ENCODE assay signal across 16 mouse cellular contexts in genomic region chr16:6034876-6035275, GRCm38 (mm10).
"Had no signal": no experiment of that assay in that cellular context is flagged by ENCODE, and none has a peak within 500 bp of the region (broad histone marks: within the 10 kb centered on the region; RNA-seq: fewer than 3 reads in every experiment).

No protein-coding gene starts in this region.

- H3K27me3 ChIP-seq: liver, embryonic 13.5 days; midbrain, embryonic 12.5 days; midbrain, embryonic 15.5 days; neural tube, embryonic 12.5 days; neural tube, embryonic 15.5 days; stomach, embryonic 15.5 days had no signal

- H3K4me1 ChIP-seq: liver, embryonic 13.5 days; midbrain, embryonic 12.5 days; neural tube, embryonic 12.5 days; neural tube, embryonic 15.5 days; stomach, embryonic 15.5 days had no signal

- H3K36me3 ChIP-seq: liver, embryonic 13.5 days; midbrain, embryonic 12.5 days; midbrain, embryonic 15.5 days; neural tube, embryonic 12.5 days; neural tube, embryonic 15.5 days; stomach, embryonic 15.5 days had no signal

- H3K9me3 ChIP-seq: liver, embryonic 13.5 days; midbrain, embryonic 12.5 days; midbrain, embryonic 15.5 days; neural tube, embryonic 12.5 days; neural tube, embryonic 15.5 days; stomach, embryonic 15.5 days had no signal

- H3K4me2 ChIP-seq: liver, embryonic 13.5 days; midbrain, embryonic 12.5 days; midbrain, embryonic 15.5 days; neural tube, embryonic 12.5 days; neural tube, embryonic 15.5 days; stomach, embryonic 15.5 days had no signal

- H3K4me3 ChIP-seq: layer of hippocampus, adult 2 months; liver, embryonic 13.5 days; midbrain, embryonic 12.5 days; midbrain, embryonic 15.5 days; neural tube, embryonic 12.5 days; neural tube, embryonic 15.5 days; stomach, embryonic 15.5 days had no signal

- H3K27ac ChIP-seq: kidney, postnatal 0 days; layer of hippocampus, adult 2 months; liver, embryonic 13.5 days; macrophage; midbrain, embryonic 12.5 days; midbrain, embryonic 15.5 days; neural tube, embryonic 12.5 days; neural tube, embryonic 15.5 days; stomach, embryonic 15.5 days had no signal

- DNase-seq: kidney, postnatal 25 days; layer of hippocampus, adult 9-11 months; liver, embryonic 13.5 days; lung, adult 2 months; right cerebral cortex, adult 18-20 months; right cerebral cortex, postnatal 14 days; right cerebral cortex, postnatal 4 days; thymus, postnatal 25 days had no signal

- H3K9ac ChIP-seq: liver, embryonic 13.5 days; midbrain, embryonic 12.5 days; midbrain, embryonic 15.5 days; neural tube, embryonic 12.5 days; neural tube, embryonic 15.5 days; stomach, embryonic 15.5 days had no signal

- ATAC-seq: midbrain, embryonic 15.5 days had no signal
